Mouse (Mus musculus): ENCODE measurements at regions not wholly inside any gene's neighbourhood (a gene's known extent, or its start where the extent isn't known, plus 50 kb on each side); places are given as distances from the start of the nearest gene placed in this dataset.

- Histone ChIP-seq H3K9me3 (no peaks in the 10 kb centered on the region), H3K9ac (no peak overlapping the region), H3K4me2 (no peak overlapping the region), H3K27ac (no peak overlapping the region), H3K4me3 (no peak overlapping the region), H3K27me3 (no peaks in the 10 kb centered on the region), H3K4me1 (no peaks in the 10 kb centered on the region), H3K36me3 (no peaks in the 10 kb centered on the region)
- ATAC-seq (ENCODE audit: insufficient number of reproducible peaks, low FRiP score, low TSS enrichment, low read depth), result no peak
- 61% methylated on average over 5 of the region's 5 CpGs for WGBS
These were observed 240.3 kb downstream of the Pik3r1 start for GRCm38 (mm10) chr13:101527691-101528090.

- Histone ChIP-seq H3K4me1 (no peaks in the 10 kb centered on the region), H3K4me3 (no peak overlapping the region), H3K36me3 (no peaks in the 10 kb centered on the region), H3K9me3 (no peaks in the 10 kb centered on the region), H3K4me2 (no peak overlapping the region), H3K27me3 (no peaks in the 10 kb centered on the region), H3K27ac (no peak overlapping the region), H3K9ac (no peak overlapping the region)
- ATAC-seq (ENCODE audit: insufficient number of reproducible peaks, low FRiP score, low TSS enrichment, low read depth), result no peak
- 88% methylated on average over 3 of the region's 3 CpGs for WGBS
These were observed 243.2 kb downstream of the Pik3r1 start for GRCm38 (mm10) chr13:101524781-101525180.

- Histone ChIP-seq H3K9me3 (no peaks in the 10 kb centered on the region), H3K27me3 (no peaks in the 10 kb centered on the region), H3K4me1 (no peaks in the 10 kb centered on the region), H3K4me3 (no peak overlapping the region), H3K9ac (no peak overlapping the region), H3K36me3 (no peaks in the 10 kb centered on the region), H3K27ac (no peak overlapping the region), H3K4me2 (no peak overlapping the region)
- WGBS, result 84% methylated on average over 3 of the region's 3 CpGs
- no peak for ATAC-seq (ENCODE audit: insufficient number of reproducible peaks, low FRiP score, low TSS enrichment, low read depth)
These were observed 243.8 kb downstream of the Pik3r1 start for GRCm38 (mm10) chr13:101524223-101524622.

GRCm38 (mm10) chr13:101523492-101523891, 244.5 kb downstream of the Pik3r1 start:
- no peak for ATAC-seq (ENCODE audit: insufficient number of reproducible peaks, low FRiP score, low TSS enrichment, low read depth)
- no peaks in the 10 kb centered on the region for H3K27me3 ChIP-seq
- 82% methylated on average over 3 of the region's 3 CpGs for WGBS
- no peak overlapping the region for H3K4me2 ChIP-seq
- H3K9ac ChIP-seq, result no peak overlapping the region
- H3K27ac ChIP-seq, result no peak overlapping the region
- no peaks in the 10 kb centered on the region for H3K4me1 ChIP-seq
- no peaks in the 10 kb centered on the region for H3K36me3 ChIP-seq
- H3K4me3 ChIP-seq, result no peak overlapping the region
- no peaks in the 10 kb centered on the region for H3K9me3 ChIP-seq

GRCm38 (mm10) chr13:101522597-101522996, 245.4 kb downstream of the Pik3r1 start:
- no peak for ATAC-seq (ENCODE audit: insufficient number of reproducible peaks, low FRiP score, low TSS enrichment, low read depth)
- Histone ChIP-seq H3K9ac (no peak overlapping the region), H3K4me1 (no peaks in the 10 kb centered on the region), H3K4me3 (no peak overlapping the region), H3K9me3 (no peaks in the 10 kb centered on the region), H3K4me2 (no peak overlapping the region), H3K27ac (no peak overlapping the region), H3K36me3 (no peaks in the 10 kb centered on the region), H3K27me3 (no peaks in the 10 kb centered on the region)
- WGBS, result 86% methylated on average over 2 of the region's 2 CpGs

GRCm38 (mm10) chr13:101513354-101513753, 254.7 kb downstream of the Pik3r1 start:
- WGBS, result 73% methylated on average over 3 of the region's 3 CpGs
- Histone ChIP-seq H3K36me3 (no peaks in the 10 kb centered on the region), H3K9me3 (0 out of 2 replicates have a peak, but pooled peaks cover 4% of the 10 kb centered on the region), H3K9ac (no peak overlapping the region), H3K4me2 (no peak overlapping the region), H3K27me3 (no peaks in the 10 kb centered on the region), H3K4me3 (no peak overlapping the region), H3K4me1 (peaks cover 4% of the 10 kb centered on the region; the same call in 1 of the 2 replicates), H3K27ac (no peak overlapping the region)
- no peak for ATAC-seq (ENCODE audit: insufficient number of reproducible peaks, low FRiP score, low TSS enrichment, low read depth)

GRCm38 (mm10) chr13:101509946-101510345, 258.1 kb downstream of the Pik3r1 start:
- no peak overlapping the region for H3K27ac ChIP-seq
- peaks cover 4% of the 10 kb centered on the region; the same call in 1 of the 2 replicates for H3K4me1 ChIP-seq
- H3K36me3 ChIP-seq, result no peaks in the 10 kb centered on the region
- H3K9me3 ChIP-seq, result no peaks in the 10 kb centered on the region
- ATAC-seq (ENCODE audit: insufficient number of reproducible peaks, low FRiP score, low TSS enrichment, low read depth), result no peak
- 78% methylated on average over 1 of the region's 1 CpGs for WGBS
- no peak overlapping the region for H3K9ac ChIP-seq
- H3K27me3 ChIP-seq, result no peaks in the 10 kb centered on the region
- H3K4me2 ChIP-seq, result no peak overlapping the region
- H3K4me3 ChIP-seq, result no peak overlapping the region

GRCm38 (mm10) chr13:101508331-101508730, 259.7 kb downstream of the Pik3r1 start:
- H3K4me1 ChIP-seq, result peaks cover 4% of the 10 kb centered on the region; the same call in 1 of the 2 replicates
- no peak for ATAC-seq (ENCODE audit: insufficient number of reproducible peaks, low FRiP score, low TSS enrichment, low read depth)
- H3K9me3 ChIP-seq, result no peaks in the 10 kb centered on the region
- H3K9ac ChIP-seq, result no peak overlapping the region
- no peak overlapping the region for H3K4me3 ChIP-seq
- no peaks in the 10 kb centered on the region for H3K27me3 ChIP-seq
- no peak overlapping the region for H3K27ac ChIP-seq
- no peak overlapping the region for H3K4me2 ChIP-seq
- H3K36me3 ChIP-seq, result no peaks in the 10 kb centered on the region

- Histone ChIP-seq H3K4me3 (no peak overlapping the region), H3K4me1 (peaks cover 4% of the 10 kb centered on the region; the same call in 1 of the 2 replicates), H3K4me2 (no peak overlapping the region), H3K27ac (no peak overlapping the region), H3K9me3 (no peaks in the 10 kb centered on the region), H3K36me3 (no peaks in the 10 kb centered on the region), H3K9ac (no peak overlapping the region), H3K27me3 (no peaks in the 10 kb centered on the region)
- ATAC-seq (ENCODE audit: insufficient number of reproducible peaks, low FRiP score, low TSS enrichment, low read depth), result no peak
These were observed 261.3 kb downstream of the Pik3r1 start for GRCm38 (mm10) chr13:101506696-101507095.

- 80% methylated on average over 1 of the region's 1 CpGs for WGBS
- no peak overlapping the region for H3K27ac ChIP-seq
- ATAC-seq (ENCODE audit: insufficient number of reproducible peaks, low FRiP score, low TSS enrichment, low read depth), result no peak
- no peaks in the 10 kb centered on the region for H3K9me3 ChIP-seq
- H3K4me1 ChIP-seq, result 0 out of 2 replicates have a peak, but pooled peaks cover 4% of the 10 kb centered on the region
- H3K27me3 ChIP-seq, result no peaks in the 10 kb centered on the region
- H3K4me2 ChIP-seq, result no peak overlapping the region
- no peaks in the 10 kb centered on the region for H3K36me3 ChIP-seq
- no peak overlapping the region for H3K9ac ChIP-seq
- H3K4me3 ChIP-seq, result no peak overlapping the region
These were observed 263.0 kb downstream of the Pik3r1 start for GRCm38 (mm10) chr13:101505054-101505453.

GRCm38 (mm10) chr13:101504241-101504640, 263.8 kb downstream of the Pik3r1 start:
- Histone ChIP-seq H3K4me1 (no peaks in the 10 kb centered on the region), H3K4me2 (no peak overlapping the region), H3K27me3 (no peaks in the 10 kb centered on the region), H3K36me3 (no peaks in the 10 kb centered on the region), H3K4me3 (no peak overlapping the region), H3K9me3 (no peaks in the 10 kb centered on the region), H3K27ac (no peak overlapping the region), H3K9ac (no peak overlapping the region)
- ATAC-seq (ENCODE audit: insufficient number of reproducible peaks, low FRiP score, low TSS enrichment, low read depth), result no peak
- WGBS, result 33% methylated on average over 5 of the region's 5 CpGs

GRCm38 (mm10) chr13:101501845-101502284, 266.2 kb downstream of the Pik3r1 start:
- Histone ChIP-seq H3K27ac (no peak overlapping the region), H3K9me3 (no peaks in the 10 kb centered on the region), H3K4me1 (no peaks in the 10 kb centered on the region), H3K27me3 (no peaks in the 10 kb centered on the region), H3K4me2 (no peak overlapping the region), H3K4me3 (no peak overlapping the region), H3K36me3 (no peaks in the 10 kb centered on the region), H3K9ac (no peak overlapping the region)
- WGBS, result 62% methylated on average over 5 of the region's 5 CpGs
- ATAC-seq (ENCODE audit: insufficient number of reproducible peaks, low FRiP score, low TSS enrichment, low read depth), result no peak

GRCm38 (mm10) chr13:101501061-101501460, 267.0 kb downstream of the Pik3r1 start:
- H3K9ac ChIP-seq, result no peak overlapping the region
- ATAC-seq (ENCODE audit: insufficient number of reproducible peaks, low FRiP score, low TSS enrichment, low read depth), result no peak
- H3K9me3 ChIP-seq, result 0 out of 2 replicates have a peak, but pooled peaks cover 5% of the 10 kb centered on the region
- no peak overlapping the region for H3K4me2 ChIP-seq
- H3K27me3 ChIP-seq, result no peaks in the 10 kb centered on the region
- no peaks in the 10 kb centered on the region for H3K36me3 ChIP-seq
- H3K4me1 ChIP-seq, result no peaks in the 10 kb centered on the region
- H3K4me3 ChIP-seq, result no peak overlapping the region
- WGBS, result 82% methylated on average over 3 of the region's 3 CpGs
- H3K27ac ChIP-seq, result no peak overlapping the region

Measured in limb, embryonic 15.5 days (tissue).